Mouse (Mus musculus): ENCODE data around the gene Atg2a.
A peak's percentile ranks its signal among the peaks of the same experiment; 100 is the strongest.
"Not testable (repeated sequence)": the region's sequence is repeated elsewhere in the genome, so short reads cannot be mapped to it uniquely, and the experiment has no call there.

Atg2a gene

GRCm38 (mm10) chr19:6276426-6277421 is 35.3 kb downstream of the Atg2a start, which contains the start of gene Ehd1:
Gene Ehd1, plus strand, starts transcription at chr19:6276725.
- peak; percentile 96 for DNase-seq (ENCODE audit: low spot score in 2 of 2)

- no peak for DNase-seq (ENCODE audit: low spot score in 2 of 2)
Observed at GRCm38 (mm10) chr19:6277661-6278438, 36.4 kb downstream of the Atg2a start.

- DNase-seq (ENCODE audit: low spot score in 2 of 2): no peak
Observed at GRCm38 (mm10) chr19:6278439-6279073, 37.1 kb downstream of the Atg2a start.

GRCm38 (mm10) chr19:6279481-6280144 is 38.1 kb downstream of the Atg2a start:
- no peak for DNase-seq (ENCODE audit: low spot score in 2 of 2)

GRCm38 (mm10) chr19:6280554-6280953 is 39.1 kb downstream of the Atg2a start:
- DNase-seq (ENCODE audit: low spot score in 2 of 2): no peak

GRCm38 (mm10) chr19:6281122-6282020 is 39.9 kb downstream of the Atg2a start:
- DNase-seq (ENCODE audit: low spot score in 2 of 2): no peak

GRCm38 (mm10) chr19:6283001-6283400 is 41.5 kb downstream of the Atg2a start:
- DNase-seq (ENCODE audit: low spot score in 2 of 2): no peak

GRCm38 (mm10) chr19:6284502-6284901 is 43.0 kb downstream of the Atg2a start:
- no peak for DNase-seq (ENCODE audit: low spot score in 2 of 2)

- no peak for DNase-seq (ENCODE audit: low spot score in 2 of 2)
Observed at GRCm38 (mm10) chr19:6285226-6285625, 43.8 kb downstream of the Atg2a start.

GRCm38 (mm10) chr19:6285632-6286433 is 44.4 kb downstream of the Atg2a start:
- DNase-seq (ENCODE audit: low spot score in 2 of 2): no peak

GRCm38 (mm10) chr19:6286434-6287401 is 45.2 kb downstream of the Atg2a start:
- DNase-seq (ENCODE audit: low spot score in 2 of 2): no peak

GRCm38 (mm10) chr19:6288236-6288894 is 46.9 kb downstream of the Atg2a start:
- no peak for DNase-seq (ENCODE audit: low spot score in 2 of 2)

- no peak for DNase-seq (ENCODE audit: low spot score in 2 of 2)
Observed at GRCm38 (mm10) chr19:6289696-6290238, 48.3 kb downstream of the Atg2a start.

GRCm38 (mm10) chr19:6290720-6291116 is 49.2 kb downstream of the Atg2a start:
- DNase-seq (ENCODE audit: low spot score in 2 of 2): not testable (repeated sequence)

GRCm38 (mm10) chr19:6291117-6291781 is 49.8 kb downstream of the Atg2a start:
- no peak for DNase-seq (ENCODE audit: low spot score in 2 of 2)

GRCm38 (mm10) chr19:6292262-6292661 is 50.8 kb downstream of the Atg2a start:
- no peak for DNase-seq (ENCODE audit: low spot score in 2 of 2)

GRCm38 (mm10) chr19:6294301-6294700 is 52.8 kb downstream of the Atg2a start:
- DNase-seq (ENCODE audit: low spot score in 2 of 2): no peak

Data from frontal cortex, postnatal 10 days (tissue).